Mouse (Mus musculus) CD4-positive, CD25-positive, alpha-beta regulatory T cell (primary cell): ENCODE data around the gene Il25. TPM values are rescaled to one million over a fixed set of nuclear protein-coding genes. Genes with fewer than 3 reads are reported as not detected.

ENCODE experiments used
- polyA plus RNA-seq: library from polyadenylated mRNA; unstranded; fragments of 100-300 nt; shearing (Covaris generic); gene quantifications from one replicate; pipeline ENCODE4 v1.2.1, GENCODE M21; 2017

Il25 gene
- polyA plus RNA-seq = not detected

DNA sequence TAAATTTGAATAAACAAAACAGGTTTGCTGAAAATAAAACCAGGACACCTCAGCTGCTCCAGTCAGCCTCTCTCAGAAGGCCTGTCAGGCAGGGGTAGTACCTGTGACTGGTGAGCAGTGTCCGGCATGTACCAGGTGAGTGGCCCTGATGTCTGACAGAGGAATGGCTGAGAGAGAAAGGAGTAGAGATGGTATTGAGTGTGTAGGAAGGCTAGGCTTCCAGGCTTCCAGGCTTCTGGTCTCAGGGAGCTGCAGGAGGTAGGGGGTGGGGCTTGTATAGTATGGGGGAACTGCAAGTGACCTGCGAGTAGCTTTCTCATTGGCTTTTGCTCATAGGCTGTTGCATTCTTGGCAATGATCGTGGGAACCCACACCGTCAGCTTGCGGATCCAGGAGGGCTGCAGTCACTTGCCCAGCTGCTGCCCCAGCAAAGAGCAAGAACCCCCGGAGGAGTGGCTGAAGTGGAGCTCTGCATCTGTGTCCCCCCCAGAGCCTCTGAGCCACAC, at the start of gene Il25:
Il25 (plus strand) TSS at position 51 of the 506 bp plus-strand sequence.

GRCm38 (mm10) chr14:54883154-54884021, 49.1 kb upstream of the Il25 start, which contains the start of the genes Bcl2l2 and Gm20521:
TSS of gene Bcl2l2 (plus strand) at chr14:54883377.
TSS of gene Gm20521 (plus strand) at chr14:54883441.

DNA sequence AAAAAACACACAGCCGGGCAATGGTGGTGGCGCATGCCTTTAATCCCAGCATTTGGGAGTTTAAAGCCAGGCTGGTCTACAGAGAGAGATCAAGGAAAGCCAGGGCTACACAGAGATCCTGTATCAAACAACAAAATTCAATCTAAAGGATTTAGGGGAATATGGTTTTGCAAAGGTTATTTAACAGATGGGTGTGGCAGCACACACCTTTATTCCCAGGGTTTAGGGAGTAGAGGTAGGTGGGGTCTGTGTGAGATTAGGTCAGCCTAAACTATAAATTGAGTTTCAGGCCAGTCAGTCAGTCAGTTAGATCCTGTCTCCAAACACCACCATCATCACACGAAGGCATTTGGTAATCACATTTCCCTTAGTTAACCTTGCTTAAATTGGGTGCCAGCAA, 40.3 kb upstream of the Il25 start, which contains the start of gene Pabpn1:
Pabpn1 (plus strand) TSS at position 301 of the 400 bp plus-strand sequence.

GRCm38 (mm10) chr14:54912886-54913285, 19.6 kb upstream of the Il25 start, which contains the start of gene Slc22a17:
TSS of gene Slc22a17 (minus strand) at chr14:54913132.

DNA sequence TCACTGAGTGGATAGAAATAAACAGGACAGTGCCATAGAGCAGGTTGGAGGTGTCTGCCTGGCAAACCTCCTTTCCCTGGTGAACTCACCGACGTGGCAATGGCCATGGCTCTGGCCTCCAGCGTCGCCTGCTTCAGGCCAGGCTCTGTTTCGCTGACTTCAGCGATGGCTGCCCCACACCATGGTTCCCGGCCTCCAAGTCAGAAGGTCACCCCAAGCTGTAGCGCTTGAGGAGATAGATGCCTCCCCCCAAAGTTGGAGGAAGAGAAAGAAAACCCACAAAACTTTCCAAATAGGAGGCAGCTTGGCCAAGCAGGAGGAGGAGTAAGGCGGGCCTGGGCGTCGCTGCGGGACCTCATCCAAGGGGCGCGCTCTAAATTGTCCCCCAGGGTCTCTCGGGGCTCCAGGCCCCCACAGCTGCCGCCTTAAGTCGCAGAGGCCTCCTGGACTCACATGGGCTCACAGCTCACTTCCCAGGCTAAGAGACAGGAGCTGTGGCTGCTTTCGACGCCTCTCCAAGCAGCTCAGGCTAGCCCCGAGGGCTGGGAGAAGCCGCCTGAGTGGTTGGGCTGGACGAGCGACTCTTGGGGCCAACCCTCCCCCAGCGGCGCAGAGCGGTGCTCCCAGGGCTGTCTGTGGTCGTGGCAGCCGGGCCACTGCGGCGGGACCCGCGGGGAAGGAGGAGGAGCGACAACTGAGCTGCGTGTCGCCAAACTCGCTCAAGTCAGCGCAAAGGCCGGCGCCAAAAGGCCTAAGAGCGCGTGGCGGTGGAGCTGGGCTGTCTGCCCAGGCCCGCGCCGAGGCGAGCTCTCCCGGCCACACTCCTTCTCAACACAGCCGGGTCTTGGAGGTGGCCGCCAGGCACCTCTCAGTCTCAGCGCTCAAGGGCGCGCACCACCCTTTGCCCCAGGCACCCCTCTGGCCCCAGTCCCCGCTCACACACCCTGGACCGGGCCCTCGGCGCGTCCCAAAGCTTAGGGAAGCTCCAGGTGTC, 6.8 kb upstream of the Il25 start, which contains the start of gene Efs:
Efs (minus strand) TSS at position 778 of the 994 bp plus-strand sequence.

DNA sequence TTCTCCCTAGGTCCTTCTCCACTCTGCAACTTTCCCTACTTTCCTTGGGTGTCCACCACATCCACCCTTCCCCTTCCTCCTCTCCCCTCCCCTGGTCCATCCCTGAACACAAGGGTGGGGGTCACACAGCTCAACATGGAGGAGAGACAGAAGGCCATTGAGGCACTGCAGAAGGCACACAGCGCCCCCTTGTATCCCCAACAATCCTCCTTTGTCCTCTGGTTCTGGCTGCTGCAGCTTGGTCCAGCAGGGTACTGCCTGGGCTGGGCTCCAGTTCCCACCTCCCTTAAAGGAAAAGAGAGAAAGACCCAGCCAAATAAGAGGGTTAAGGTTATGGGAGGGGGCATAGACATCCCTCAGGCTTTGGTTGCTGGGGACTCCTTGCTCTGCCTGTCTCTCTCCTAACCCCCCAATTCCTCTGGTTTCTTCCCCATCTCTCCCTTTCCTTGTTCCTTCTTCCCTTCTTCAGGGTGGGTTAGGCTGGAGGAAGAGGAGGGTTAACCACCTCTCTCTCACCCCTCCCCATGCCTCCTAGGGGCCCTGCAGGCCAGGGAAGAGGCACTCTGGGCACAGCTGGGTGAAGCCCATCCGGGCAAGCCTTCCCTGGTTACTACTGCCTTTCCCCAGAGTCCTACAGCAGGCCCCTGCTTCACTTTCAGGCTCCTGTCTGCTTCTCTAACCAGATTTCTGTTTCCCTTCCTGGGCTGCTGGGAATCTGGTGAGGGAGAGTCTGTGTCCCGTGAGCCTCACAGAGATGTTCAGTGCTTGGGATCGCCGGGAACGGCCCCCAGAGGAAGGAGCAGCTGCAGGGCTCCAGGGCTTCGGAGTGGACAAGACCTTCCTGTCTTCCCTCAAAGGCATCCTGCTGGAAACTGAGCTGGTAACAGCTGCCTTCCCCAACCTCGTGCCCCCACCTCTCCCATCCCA, 3.7 kb downstream of the Il25 start, which contains the start of gene Cmtm5:
Cmtm5 (plus strand) TSS at position 358 of the 927 bp plus-strand sequence.

DNA sequence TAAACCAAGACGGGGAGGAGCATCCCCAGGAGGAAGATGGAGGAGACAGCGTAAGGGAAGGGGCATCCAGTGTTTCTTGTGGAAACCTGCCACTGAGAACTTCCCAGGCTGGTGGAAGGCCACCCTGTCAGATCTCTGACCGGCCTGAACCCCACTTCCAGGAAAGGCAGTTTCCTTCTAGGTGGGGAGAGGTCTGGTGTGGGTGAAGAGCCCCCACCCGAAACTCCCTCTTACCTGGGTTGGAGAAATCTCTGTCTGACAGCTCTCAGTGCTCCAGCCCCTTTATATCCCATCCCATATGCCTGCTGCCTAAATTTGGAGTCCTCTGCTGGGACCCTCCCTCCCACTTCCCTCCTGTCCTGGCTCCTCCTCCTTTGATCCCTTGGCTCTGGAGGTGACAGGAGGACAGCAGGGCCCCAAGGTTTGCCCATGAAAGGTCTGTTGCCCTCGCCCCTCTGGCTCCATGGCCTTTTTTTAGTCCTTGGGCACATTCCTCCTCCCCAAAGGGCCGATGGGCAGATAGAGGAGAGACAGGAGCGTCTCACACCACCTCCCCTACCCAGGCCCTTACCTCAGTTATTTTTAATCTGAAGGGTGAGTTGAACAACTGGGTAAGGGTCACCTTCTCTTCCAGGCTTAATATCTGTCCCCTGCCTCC, 34.0 kb downstream of the Il25 start, which contains the start of gene Myh6:
Myh6 (minus strand) TSS at position 608 of the 658 bp plus-strand sequence.

DNA sequence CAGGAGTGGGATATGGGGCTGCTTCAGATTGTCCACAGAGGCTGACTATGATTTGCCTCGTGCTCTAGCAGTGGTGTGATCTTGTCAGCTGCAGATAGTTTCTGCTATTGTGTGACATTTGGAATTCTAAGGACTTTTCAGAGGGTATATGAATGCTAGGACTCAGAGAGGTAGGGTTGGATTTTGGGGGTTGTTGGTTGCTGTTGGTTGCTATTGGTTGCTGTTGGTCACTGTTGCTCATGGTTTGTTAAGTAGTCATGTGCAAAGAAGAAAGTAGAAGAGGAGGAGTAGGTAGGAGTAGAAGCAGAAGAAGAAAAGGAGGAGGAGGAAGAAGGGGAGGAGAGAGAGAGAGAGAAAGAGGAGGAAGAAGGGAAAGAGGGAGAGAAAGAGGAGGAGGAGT, 44.1 kb downstream of the Il25 start, which contains the start of gene Gm17428:
Gm17428 (plus strand) TSS at position 301 of the 400 bp plus-strand sequence.

Other genes with a start within 250 kb of the Il25 start
- gene 1700123O20Rik, start 246.5 kb upstream of the Il25 start, polyA plus RNA-seq = 79.9 TPM
- gene Acin1, start 245.8 kb upstream of the Il25 start, polyA plus RNA-seq = 108 TPM
- not detected for gene Gm29776, start 233.9 kb upstream of the Il25 start, polyA plus RNA-seq
- not detected for gene Cebpe, start 220.5 kb upstream of the Il25 start, polyA plus RNA-seq
- 0.34 TPM for gene Slc7a8, start 150.7 kb upstream of the Il25 start, polyA plus RNA-seq
- not detected for gene Rnf212b, start 118.6 kb upstream of the Il25 start, polyA plus RNA-seq
- gene Homez, start 61.7 kb upstream of the Il25 start, polyA plus RNA-seq = 11.9 TPM
- gene Ppp1r3e, start 55.1 kb upstream of the Il25 start, polyA plus RNA-seq = 1.3 TPM
- gene Bcl2l2, start 49.3 kb upstream of the Il25 start, polyA plus RNA-seq = 0.34 TPM
- gene Gm20521, start 49.3 kb upstream of the Il25 start, polyA plus RNA-seq = not detected
- gene Pabpn1, start 40.2 kb upstream of the Il25 start, polyA plus RNA-seq = 243 TPM
- 6.7 TPM for gene Slc22a17, start 19.6 kb upstream of the Il25 start, polyA plus RNA-seq
- gene Efs, start 6.6 kb upstream of the Il25 start, polyA plus RNA-seq = not detected
- gene Cmtm5, start 3.6 kb downstream of the Il25 start, polyA plus RNA-seq = 0.29 TPM
- not detected for gene Myh6, start 34.2 kb downstream of the Il25 start, polyA plus RNA-seq
- not detected for gene Gm17428, start 44.2 kb downstream of the Il25 start, polyA plus RNA-seq
- not detected for gene Myh7, start 61.9 kb downstream of the Il25 start, polyA plus RNA-seq
- gene Ngdn, start 82.8 kb downstream of the Il25 start, polyA plus RNA-seq = 130 TPM
- gene Zfhx2, start 159.6 kb downstream of the Il25 start, polyA plus RNA-seq = 7.6 TPM
- 13.9 TPM for gene Thtpa, start 162.1 kb downstream of the Il25 start, polyA plus RNA-seq
- gene Ap1g2, start 173.9 kb downstream of the Il25 start, polyA plus RNA-seq = 161 TPM
- gene Jph4, start 184.2 kb downstream of the Il25 start, polyA plus RNA-seq = 0.06 TPM